Mouse (Mus musculus): ENCODE measurements around the gene Oog1.
"Not testable (repeated sequence)": the region's sequence is repeated elsewhere in the genome, so short reads cannot be mapped to it uniquely, and the experiment has no call there.

Gene Oog1

DNA sequence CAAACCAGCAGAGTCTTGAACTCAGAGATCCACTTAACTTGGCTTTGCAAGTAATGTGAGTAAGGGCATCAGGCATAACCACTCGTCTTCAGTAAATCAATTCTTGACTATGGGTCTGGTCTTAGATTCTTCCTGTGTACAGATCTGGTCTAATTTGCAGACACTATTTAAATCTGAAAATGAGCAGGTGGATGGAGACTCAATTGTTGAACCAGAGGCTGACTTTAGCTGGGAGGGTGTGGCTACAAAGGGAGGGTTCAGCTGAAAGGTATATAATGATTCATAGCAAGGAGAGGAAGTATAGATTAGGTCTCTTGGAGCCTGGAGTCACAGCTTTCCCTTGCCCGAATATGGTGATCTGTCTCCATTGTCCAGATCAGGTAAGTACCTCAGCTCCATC is at the start of gene Oog1:
Gene Oog1, plus strand, starts transcription at position 301 of the 400 bp plus-strand sequence.
- not testable (repeated sequence) for DNase-seq (ENCODE audit: low spot score)

- DNase-seq (ENCODE audit: low spot score), result not testable (repeated sequence)
Observed at GRCm38 (mm10) chr12:87601388-87601787, 1.1 kb upstream of the Oog1 start.

DNA sequence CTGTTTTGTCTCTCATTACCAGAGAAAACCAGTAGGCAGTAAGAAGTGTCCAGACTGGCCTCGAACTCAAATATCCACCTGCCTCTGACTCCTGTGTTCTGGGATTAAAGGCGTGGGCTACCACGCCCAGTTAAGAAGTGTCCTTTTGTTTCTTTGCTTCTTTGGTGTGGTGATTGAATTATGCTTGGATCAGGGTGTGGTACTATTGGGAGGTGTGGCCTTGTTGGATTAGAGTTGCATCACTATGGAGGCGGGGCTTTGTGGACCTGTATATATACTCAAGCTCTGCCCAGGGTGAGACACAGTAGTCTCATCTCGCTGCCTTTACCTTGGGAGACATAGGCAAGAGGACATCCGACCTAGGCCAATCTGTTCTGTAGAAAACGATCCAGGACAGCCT is 16.1 kb downstream of the Oog1 start, which contains the start of gene Gm4027:
Gene Gm4027, plus strand, starts transcription at position 301 of the 400 bp plus-strand sequence.
- DNase-seq (ENCODE audit: low spot score), result not testable (repeated sequence)

GRCm38 (mm10) chr12:87644520-87644919 is 42.0 kb downstream of the Oog1 start, which contains the start of gene Gm16381:
TSS of gene Gm16381 (minus strand) at chr12:87644620.
- DNase-seq (ENCODE audit: low spot score), result not testable (repeated sequence)

DNA sequence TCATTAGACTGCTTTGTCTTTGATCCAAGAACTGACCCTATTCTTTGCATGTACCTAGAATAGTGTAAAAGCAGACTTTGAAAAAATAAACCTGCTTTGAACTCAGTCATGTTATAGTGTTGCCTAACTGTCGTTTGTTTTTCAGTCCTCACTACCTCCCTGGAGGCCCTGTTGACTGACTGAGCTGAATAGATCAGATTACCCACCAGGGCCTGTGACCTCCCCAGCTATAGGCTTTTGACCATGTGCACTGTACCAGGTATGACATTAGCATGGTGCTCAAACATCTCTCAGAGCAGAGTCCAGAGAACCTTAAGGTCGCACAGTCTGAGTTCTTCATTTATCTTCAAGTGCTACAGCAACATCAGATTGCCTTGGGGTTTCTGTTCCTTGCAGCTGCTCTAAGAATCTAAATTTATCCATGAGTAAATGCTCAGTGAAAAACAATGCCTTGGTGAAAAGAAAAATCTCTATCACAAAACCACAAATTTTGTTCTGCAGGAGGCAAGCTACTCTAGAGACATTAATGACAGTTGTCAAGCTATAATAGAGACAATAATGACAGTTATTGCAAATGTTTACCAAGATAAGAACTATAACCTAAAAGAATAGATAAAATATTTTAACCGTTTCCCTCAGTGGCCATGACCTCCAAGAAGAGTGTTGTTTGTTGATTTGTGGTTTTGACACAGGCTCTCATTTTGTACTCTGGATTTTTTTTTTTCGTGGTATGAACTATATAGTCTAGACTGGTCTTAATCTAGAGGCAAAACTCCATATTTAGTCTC is 50.6 kb downstream of the Oog1 start:
- DNase-seq (ENCODE audit: low spot score), result not testable (repeated sequence)

Data from ovary, postnatal 14 days (tissue).